Mouse (Mus musculus) stomach, embryonic 16.5 days (tissue): ENCODE results near the gene Ptpn14. TPM values are rescaled to one million over a fixed set of nuclear protein-coding genes. Genes with fewer than 3 reads are reported as not detected.
A peak's percentile ranks its signal among the peaks of the same experiment; 100 is the strongest.

Experiments
- ATAC-seq: fragments of 200-750 bp; cut with Nextera tagmentation; 2 replicates; pipeline ENCODE4 v1.8.0; 2017; ENCODE audit warnings: moderate number of reproducible peaks, moderate TSS enrichment; ENCODE audit not compliant: insufficient read depth, low FRiP score
- H3K27ac ChIP-seq: fragments of 300-500 bp; sonication (generic); 2 replicates; pipeline ENCODE4 v1.5.1; 2014; ENCODE audit warnings: low read length
- H3K27me3 ChIP-seq: fragments of 300-500 bp; sonication (generic); 2 replicates; pipeline ENCODE4 v1.6.1; 2014; ENCODE audit warnings: low read length, control low read depth, mixed read lengths; ENCODE audit not compliant: control insufficient read depth, insufficient read depth
- H3K36me3 ChIP-seq: fragments of 300-500 bp; sonication (generic); 2 replicates; pipeline ENCODE4 v1.6.1; 2014; ENCODE audit warnings: low read length; ENCODE audit not compliant: control insufficient read depth, insufficient read depth
- H3K4me1 ChIP-seq: fragments of 300-500 bp; sonication (generic); 2 replicates; pipeline ENCODE4 v1.6.1; 2014; ENCODE audit warnings: low read length, control low read depth, mixed read lengths; ENCODE audit not compliant: control insufficient read depth, insufficient read depth
- H3K4me2 ChIP-seq: fragments of 300-500 bp; sonication (generic); 2 replicates; pipeline ENCODE4 v1.6.1; 2014; ENCODE audit warnings: low read depth, low read length, mixed read lengths
- H3K4me3 ChIP-seq: fragments of 300-500 bp; sonication (generic); replicated peaks from 2 replicates; pipeline ENCODE4 v1.5.1; 2014; ENCODE audit warnings: mild to moderate bottlenecking, low read length
- H3K9ac ChIP-seq: fragments of 300-500 bp; sonication (generic); 2 replicates; pipeline ENCODE4 v1.6.1; 2014; ENCODE audit warnings: low read length
- H3K9me3 ChIP-seq: fragments of 300-500 bp; sonication (generic); replicated peaks from 2 replicates; pipeline ENCODE4 v1.6.1; 2016; ENCODE audit warnings: low read length, control low read depth; ENCODE audit not compliant: control insufficient read depth
- WGBS: fragments of 180-500 bp; shearing (Covaris S2); extraction: QIAGEN DNeasy Blood & Tissue Kit; methylation state at CpG from one replicate; pipeline ENCODE4 v1.1.7; 2014; 5-methylcytosine and 5-hydroxymethylcytosine counted together
- polyA plus RNA-seq: library from polyadenylated mRNA; unstranded; fragments of >200 nt; fragmentation: Nextera tagmentation; extraction: Ambion mirVana; gene quantifications from 2 replicates; pipeline ENCODE4 v1.2.1, GENCODE M21; 2015

Gene Ptpn14
- polyA plus RNA-seq, 1 experiment from 2014 or later = 8.7 TPM

- no peak overlapping the region for H3K4me2 ChIP-seq
- H3K9me3 ChIP-seq = no peaks in the 10 kb centered on the region
- H3K27me3 ChIP-seq = no peaks in the 10 kb centered on the region
- no peak overlapping the region for H3K27ac ChIP-seq
- peak; percentile 61; the same call in 1 of the 2 replicates for ATAC-seq
- no peaks in the 10 kb centered on the region for H3K36me3 ChIP-seq
- no peak overlapping the region for H3K9ac ChIP-seq
- peaks cover 39% of the 10 kb centered on the region for H3K4me1 ChIP-seq
- H3K4me3 ChIP-seq = no peak overlapping the region
- WGBS = 60% methylated on average over 6 of the region's 6 CpGs
These were observed 61.5 kb downstream of the Ptpn14 start for GRCm38 (mm10) chr1:189789545-189789944.

- no peaks in the 10 kb centered on the region for H3K27me3 ChIP-seq
- H3K27ac ChIP-seq = no peak overlapping the region
- no peak overlapping the region for H3K9ac ChIP-seq
- no peaks in the 10 kb centered on the region for H3K9me3 ChIP-seq
- H3K36me3 ChIP-seq = no peaks in the 10 kb centered on the region
- ATAC-seq = no peak
- H3K4me1 ChIP-seq = peaks cover 30% of the 10 kb centered on the region
- H3K4me2 ChIP-seq = no peak overlapping the region
- H3K4me3 ChIP-seq = no peak overlapping the region
- WGBS = 43% methylated on average over 7 of the region's 7 CpGs
These were observed 62.6 kb downstream of the Ptpn14 start for GRCm38 (mm10) chr1:189790666-189791065.

- Histone ChIP-seq H3K27me3 (no peaks in the 10 kb centered on the region), H3K4me3 (no peak overlapping the region), H3K9me3 (no peaks in the 10 kb centered on the region), H3K36me3 (no peaks in the 10 kb centered on the region), H3K4me1 (peaks cover 21% of the 10 kb centered on the region), H3K4me2 (no peak overlapping the region), H3K27ac (no peak overlapping the region), H3K9ac (no peak overlapping the region)
- ATAC-seq = no peak
- WGBS = 79% methylated on average over 10 of the region's 10 CpGs
These were observed 63.6 kb downstream of the Ptpn14 start for GRCm38 (mm10) chr1:189791534-189792217.

GRCm38 (mm10) chr1:189792560-189793195 is 64.6 kb downstream of the Ptpn14 start:
- Histone ChIP-seq H3K9me3 (no peaks in the 10 kb centered on the region), H3K4me2 (no peak overlapping the region), H3K27ac (no peak overlapping the region), H3K27me3 (no peaks in the 10 kb centered on the region), H3K4me1 (peaks cover 14% of the 10 kb centered on the region), H3K4me3 (no peak overlapping the region), H3K9ac (no peak overlapping the region), H3K36me3 (no peaks in the 10 kb centered on the region)
- WGBS = 50% methylated on average over 14 of the region's 14 CpGs
- ATAC-seq = no peak

- no peak for ATAC-seq
- Histone ChIP-seq H3K4me3 (no peak overlapping the region), H3K27ac (no peak overlapping the region), H3K4me2 (no peak overlapping the region), H3K27me3 (no peaks in the 10 kb centered on the region), H3K9me3 (no peaks in the 10 kb centered on the region), H3K9ac (no peak overlapping the region), H3K4me1 (0 out of 2 replicates have a peak, but pooled peaks cover 4% of the 10 kb centered on the region), H3K36me3 (0 out of 2 replicates have a peak, but pooled peaks cover 14% of the 10 kb centered on the region)
- WGBS = 74% methylated on average over 15 of the region's 15 CpGs
These were observed 70.9 kb downstream of the Ptpn14 start for GRCm38 (mm10) chr1:189798949-189799348.

GRCm38 (mm10) chr1:189800211-189800961 is 72.3 kb downstream of the Ptpn14 start:
- Histone ChIP-seq H3K4me3 (no peak overlapping the region), H3K4me1 (0 out of 2 replicates have a peak, but pooled peaks cover 4% of the 10 kb centered on the region), H3K36me3 (0 out of 2 replicates have a peak, but pooled peaks cover 14% of the 10 kb centered on the region), H3K27me3 (no peaks in the 10 kb centered on the region), H3K4me2 (no peak overlapping the region), H3K9me3 (no peaks in the 10 kb centered on the region), H3K27ac (peak overlapping the region; percentile 8; the same call in 1 of the 2 replicates), H3K9ac (no peak overlapping the region)
- ATAC-seq = peak; percentile 52; the same call in 1 of the 2 replicates
- 49% methylated on average over 13 of the region's 13 CpGs for WGBS

- H3K4me1 ChIP-seq = 0 out of 2 replicates have a peak, but pooled peaks cover 4% of the 10 kb centered on the region
- H3K36me3 ChIP-seq = 0 out of 2 replicates have a peak, but pooled peaks cover 14% of the 10 kb centered on the region
- no peak for ATAC-seq
- no peak overlapping the region for H3K27ac ChIP-seq
- H3K9me3 ChIP-seq = no peaks in the 10 kb centered on the region
- no peaks in the 10 kb centered on the region for H3K27me3 ChIP-seq
- no peak overlapping the region for H3K9ac ChIP-seq
- 80% methylated on average over 4 of the region's 4 CpGs for WGBS
- H3K4me2 ChIP-seq = no peak overlapping the region
- no peak overlapping the region for H3K4me3 ChIP-seq
These were observed 73.2 kb downstream of the Ptpn14 start for GRCm38 (mm10) chr1:189801303-189801702.

- Histone ChIP-seq H3K4me2 (no peak overlapping the region), H3K9ac (no peak overlapping the region), H3K27me3 (no peaks in the 10 kb centered on the region), H3K27ac (no peak overlapping the region), H3K4me3 (no peak overlapping the region), H3K4me1 (0 out of 2 replicates have a peak, but pooled peaks cover 4% of the 10 kb centered on the region), H3K9me3 (no peaks in the 10 kb centered on the region), H3K36me3 (0 out of 2 replicates have a peak, but pooled peaks cover 14% of the 10 kb centered on the region)
- no peak for ATAC-seq
- WGBS = 90% methylated on average over 4 of the region's 4 CpGs
These were observed 74.5 kb downstream of the Ptpn14 start for GRCm38 (mm10) chr1:189802575-189802974.
